Mouse (Mus musculus) heart, embryonic 14.5 days (tissue): ENCODE data around the gene Lhx4. TPM values are rescaled to one million over a fixed set of nuclear protein-coding genes. Genes with fewer than 3 reads are reported as not detected.

Experiments used
- ATAC-seq: fragments of 200-750 bp; cut with Nextera tagmentation; 2 replicates; pipeline ENCODE4 v1.8.0; 2017; ENCODE audit warnings: low read depth, moderate TSS enrichment; ENCODE audit not compliant: insufficient number of reproducible peaks, insufficient read depth, low FRiP score
- H3K27ac ChIP-seq, 2 experiments: fragments of 200-500 bp in 1 of 2; fragments of 300-500 bp in 1 of 2; sonication (generic) in 1 of 2; replicated peaks in 1 of 2; 2 replicates each; pipeline ENCODE4 v1.5.1; 2012 to 2014; ENCODE audit warnings: low read depth in 2 of 2, low read length in 2 of 2, control low read depth in 1 of 2, mild to moderate bottlenecking in 1 of 2, mixed read lengths in 1 of 2; ENCODE audit not compliant: control insufficient read depth in 1 of 2, insufficient read depth in 1 of 2
- H3K27me3 ChIP-seq: fragments of 300-500 bp; sonication (generic); 2 replicates; pipeline ENCODE4 v1.6.1; 2014; ENCODE audit warnings: mild to moderate bottlenecking, low read length, control low read depth; ENCODE audit not compliant: control insufficient read depth, insufficient read depth
- H3K36me3 ChIP-seq: fragments of 300-500 bp; sonication (generic); 2 replicates; pipeline ENCODE4 v1.6.1; 2014; ENCODE audit warnings: mild to moderate bottlenecking, control low read depth, low read length, mixed read lengths; ENCODE audit not compliant: control insufficient read depth, insufficient read depth
- H3K4me1 ChIP-seq, 2 experiments: fragments of 200-500 bp in 1 of 2; fragments of 300-500 bp in 1 of 2; sonication (generic) in 1 of 2; 2 replicates each; pipeline ENCODE4 v1.6.1; 2012 to 2014; ENCODE audit warnings: low read length in 2 of 2, control low read depth in 1 of 2, mixed read lengths in 1 of 2; ENCODE audit not compliant: control insufficient read depth in 2 of 2, insufficient read depth in 2 of 2
- H3K4me2 ChIP-seq: fragments of 300-500 bp; sonication (generic); 2 replicates; pipeline ENCODE4 v1.6.1; 2014; ENCODE audit warnings: mild to moderate bottlenecking, low read length
- H3K4me3 ChIP-seq, 2 experiments: fragments of 200-500 bp in 1 of 2; fragments of 300-500 bp in 1 of 2; sonication (generic) in 1 of 2; 2 replicates each; pipeline ENCODE4 v1.5.1; 2012 to 2014; ENCODE audit warnings: low read length in 2 of 2, mild to moderate bottlenecking in 2 of 2, control low read depth in 1 of 2, low read depth in 1 of 2, moderate library complexity in 1 of 2; ENCODE audit not compliant: control insufficient read depth in 1 of 2, insufficient read depth in 1 of 2
- H3K9ac ChIP-seq: fragments of 300-500 bp; sonication (generic); 2 replicates; pipeline ENCODE4 v1.6.1; 2014; ENCODE audit warnings: mild to moderate bottlenecking, low read length
- H3K9me3 ChIP-seq: fragments of 300-500 bp; sonication (generic); 2 replicates; pipeline ENCODE4 v1.6.1; 2016; ENCODE audit warnings: low read length, control low read depth; ENCODE audit not compliant: control insufficient read depth
- WGBS: fragments of 180-500 bp; shearing (Covaris S2); extraction: QIAGEN DNeasy Blood & Tissue Kit; methylation state at CpG from one replicate; pipeline ENCODE4 v1.1.7; 2014; 5-methylcytosine and 5-hydroxymethylcytosine counted together
- polyA plus RNA-seq: library from polyadenylated mRNA; unstranded; fragments of >200 nt; fragmentation: Nextera tagmentation; extraction: Ambion mirVana; gene quantifications from 2 replicates; pipeline ENCODE4 v1.2.1, GENCODE M21; 2014

Gene Lhx4
- 0.04 TPM in 1 of 2 replicates, not detected in the other for polyA plus RNA-seq

GRCm38 (mm10) chr1:155751484-155752255, at the start of gene Lhx4:
TSS of gene Lhx4 (minus strand) at chr1:155751684.
- ATAC-seq: no peak
- Histone ChIP-seq H3K27me3 (peaks cover 75% of the 10 kb centered on the region), H3K9me3 (no peaks in the 10 kb centered on the region), H3K4me2 (no peak within 1 kb of the TSS), H3K36me3 (no peaks in the 10 kb centered on the region), H3K4me1 (no peaks in the 10 kb centered on the region), H3K9ac (no peak within 1 kb of the TSS), H3K4me3 (no peak within 1 kb of the TSS), H3K27ac (no peak within 1 kb of the TSS)
- WGBS: 58% methylated on average over 6 of the region's 6 CpGs

GRCm38 (mm10) chr1:155798000-155798399, 46.5 kb upstream of the Lhx4 start:
- Histone ChIP-seq H3K27ac (no peak overlapping the region), H3K9me3 (no peaks in the 10 kb centered on the region), H3K27me3 (no peaks in the 10 kb centered on the region), H3K4me1 (peaks cover 10 to 15% of the 10 kb centered on the region in 2 experiments), H3K36me3 (peaks cover 39% of the 10 kb centered on the region), H3K9ac (no peak overlapping the region), H3K4me2 (no peak overlapping the region), H3K4me3 (no peak overlapping the region)
- no peak for ATAC-seq
- 94% methylated on average over 4 of the region's 4 CpGs for WGBS

DNA sequence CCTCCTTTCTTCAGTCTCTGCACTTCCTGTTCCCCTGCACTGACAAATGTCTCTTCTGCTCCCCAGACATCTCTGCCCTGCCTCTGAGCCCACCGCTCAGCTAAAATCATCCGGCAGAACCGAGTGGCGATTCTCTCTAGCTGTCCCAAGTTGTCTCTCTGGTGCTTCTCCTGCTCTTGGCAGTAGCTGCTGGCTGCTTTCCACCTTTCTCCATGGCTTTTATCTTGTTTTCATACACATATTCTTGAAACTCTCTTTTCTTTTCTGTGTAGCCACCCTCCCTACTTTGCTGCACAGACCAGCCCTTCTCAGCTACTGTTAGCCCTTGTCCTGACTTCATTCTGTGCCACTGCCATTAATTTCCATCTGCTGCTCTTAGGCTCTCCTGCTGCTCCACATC, 45.9 kb upstream of the Lhx4 start:
- WGBS: 45% methylated on average over 4 of the region's 4 CpGs
- H3K36me3 ChIP-seq: peaks cover 36% of the 10 kb centered on the region
- H3K9ac ChIP-seq: no peak overlapping the region
- no peak overlapping the region for H3K4me3 ChIP-seq
- peaks cover 10 to 15% of the 10 kb centered on the region in 2 experiments for H3K4me1 ChIP-seq
- H3K27me3 ChIP-seq: no peaks in the 10 kb centered on the region
- no peak overlapping the region for H3K27ac ChIP-seq
- no peaks in the 10 kb centered on the region for H3K9me3 ChIP-seq
- ATAC-seq: no peak
- H3K4me2 ChIP-seq: no peak overlapping the region

DNA sequence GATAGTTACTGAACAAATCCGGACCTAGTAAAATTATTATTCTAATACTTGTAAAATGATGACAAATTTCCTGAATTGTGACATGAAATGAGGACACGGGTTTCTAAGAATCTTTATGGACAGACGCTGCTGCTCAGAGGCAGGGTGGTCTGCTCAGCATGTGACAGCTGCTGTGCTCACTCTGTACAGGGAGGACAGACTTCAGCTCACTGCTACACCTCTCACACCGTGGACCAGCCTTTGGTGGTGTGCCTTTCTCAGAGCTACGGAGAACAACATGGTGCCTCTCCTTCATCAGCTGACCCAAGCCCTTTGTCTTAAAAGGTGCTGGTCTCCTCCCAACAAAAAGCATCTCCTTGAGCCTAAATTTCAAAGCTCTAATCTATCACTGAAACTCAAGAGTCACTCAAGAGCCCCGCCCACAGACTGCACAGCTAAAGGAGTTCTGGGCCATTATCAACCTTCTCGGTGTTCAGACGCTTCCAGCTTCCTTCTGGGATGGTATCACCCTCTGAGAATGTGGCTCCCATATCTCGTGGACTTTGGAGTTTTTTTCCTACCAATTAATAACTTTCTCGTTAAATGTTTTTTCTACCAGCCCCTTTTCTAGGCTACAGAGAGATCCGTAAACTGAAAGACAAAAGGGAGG, 45.4 kb upstream of the Lhx4 start:
- Histone ChIP-seq H3K9ac (no peak overlapping the region), H3K36me3 (peaks cover 35% of the 10 kb centered on the region), H3K4me1 (peaks cover 10 to 15% of the 10 kb centered on the region in 2 experiments), H3K9me3 (no peaks in the 10 kb centered on the region), H3K4me3 (no peak overlapping the region), H3K4me2 (no peak overlapping the region), H3K27me3 (no peaks in the 10 kb centered on the region), H3K27ac (no peak overlapping the region)
- ATAC-seq: no peak
- WGBS: 42% methylated on average over 11 of the region's 11 CpGs

DNA sequence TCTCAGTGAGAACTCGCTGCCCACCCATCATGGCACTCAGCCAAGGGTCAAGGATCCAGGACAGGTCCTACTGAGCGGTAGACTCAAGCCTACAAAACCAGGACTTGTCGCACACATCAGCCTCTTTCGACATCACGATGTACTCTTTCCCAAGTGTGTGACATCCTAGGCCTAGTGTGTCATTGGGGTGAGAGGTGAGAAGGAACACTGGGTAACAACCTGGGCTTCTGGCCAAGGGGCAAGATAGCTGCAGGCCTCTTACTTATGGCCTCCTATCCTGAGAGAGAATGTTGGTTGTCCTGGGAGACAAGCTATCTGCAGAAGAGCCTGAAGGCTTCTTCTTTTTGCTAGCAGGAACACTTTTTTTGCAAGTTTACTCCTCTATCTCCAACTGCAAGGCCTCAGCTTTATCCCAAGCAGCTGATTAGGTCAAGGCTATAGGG, 44.3 kb upstream of the Lhx4 start:
- H3K9me3 ChIP-seq: no peaks in the 10 kb centered on the region
- H3K36me3 ChIP-seq: peaks cover 32% of the 10 kb centered on the region
- H3K4me3 ChIP-seq: no peak overlapping the region
- WGBS: 70% methylated on average over 5 of the region's 5 CpGs
- ATAC-seq: no peak
- no peaks in the 10 kb centered on the region for H3K27me3 ChIP-seq
- no peak overlapping the region for H3K4me2 ChIP-seq
- no peak overlapping the region for H3K9ac ChIP-seq
- no peak overlapping the region for H3K27ac ChIP-seq
- peaks cover 10 to 15% of the 10 kb centered on the region in 2 experiments for H3K4me1 ChIP-seq

- no peak overlapping the region for H3K9ac ChIP-seq
- no peaks in the 10 kb centered on the region for H3K27me3 ChIP-seq
- peaks cover 42% of the 10 kb centered on the region for H3K36me3 ChIP-seq
- WGBS: 80% methylated on average over 6 of the region's 6 CpGs
- no peak overlapping the region for H3K4me3 ChIP-seq
- no peak overlapping the region for H3K27ac ChIP-seq
- H3K9me3 ChIP-seq: no peaks in the 10 kb centered on the region
- H3K4me2 ChIP-seq: no peak overlapping the region
- ATAC-seq: no peak
- peaks cover 10 to 15% of the 10 kb centered on the region in 2 experiments for H3K4me1 ChIP-seq
Measured at GRCm38 (mm10) chr1:155794855-155795254, 43.4 kb upstream of the Lhx4 start.

DNA sequence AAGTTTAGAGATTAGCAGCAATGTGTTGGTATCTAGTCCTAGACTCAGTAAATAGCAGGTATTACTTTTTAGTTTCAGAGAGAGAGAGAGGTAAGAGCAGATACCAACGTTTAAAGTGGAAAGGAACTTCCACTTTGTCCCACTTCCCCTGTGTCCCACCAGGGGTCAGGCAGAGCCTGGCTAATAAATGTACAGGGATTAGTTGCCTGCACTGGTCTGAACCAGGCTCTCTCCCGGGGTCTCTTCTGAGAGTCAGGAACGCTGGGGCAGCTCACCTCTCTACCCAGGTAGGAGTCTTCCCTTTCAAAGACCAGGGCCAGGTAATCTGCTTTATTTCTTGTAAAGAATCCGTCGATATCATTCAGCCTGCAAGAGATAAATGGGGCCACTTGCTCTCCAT, 40.4 kb upstream of the Lhx4 start:
- Histone ChIP-seq H3K9me3 (no peaks in the 10 kb centered on the region), H3K4me3 (no peak overlapping the region), H3K27me3 (no peaks in the 10 kb centered on the region), H3K4me1 (peaks cover 3 to 8% of the 10 kb centered on the region in 2 experiments), H3K4me2 (no peak overlapping the region), H3K36me3 (peaks cover 71% of the 10 kb centered on the region), H3K9ac (no peak overlapping the region), H3K27ac (no peak overlapping the region)
- ATAC-seq: no peak
- WGBS: 50% methylated on average over 5 of the region's 5 CpGs
